Mouse (Mus musculus) c-Kit-positive CD71-positive TER-119-negative erythroid progenitor cells, embryonic 14.5 days (primary cell): ENCODE results near the gene Bicc1.
"Not testable (repeated sequence)": the region's sequence is repeated elsewhere in the genome, so short reads cannot be mapped to it uniquely, and the experiment has no call there.

Experiments used
- DNase-seq: peaks from one replicate; pipeline ENCODE4 v3.0.0-alpha.2; 2013; ENCODE audit warnings: low read depth

Bicc1 gene

GRCm38 (mm10) chr10:70949254-70950104, 210.0 kb downstream of the Bicc1 start:
- DNase-seq: no peak

GRCm38 (mm10) chr10:70948276-70948675, 211.2 kb downstream of the Bicc1 start:
- DNase-seq: no peak

GRCm38 (mm10) chr10:70946121-70946520, 213.4 kb downstream of the Bicc1 start:
- not testable (repeated sequence) for DNase-seq

GRCm38 (mm10) chr10:70945076-70945475, 214.4 kb downstream of the Bicc1 start:
- no peak for DNase-seq

- no peak for DNase-seq
Measured at GRCm38 (mm10) chr10:70941623-70942022, 217.9 kb downstream of the Bicc1 start.

GRCm38 (mm10) chr10:70939751-70940150, 219.7 kb downstream of the Bicc1 start:
- no peak for DNase-seq

- DNase-seq: no peak
Measured at GRCm38 (mm10) chr10:70937450-70937849, 222.1 kb downstream of the Bicc1 start.

- DNase-seq: no peak
Measured at GRCm38 (mm10) chr10:70936008-70936407, 223.5 kb downstream of the Bicc1 start.

- DNase-seq: no peak
Measured at GRCm38 (mm10) chr10:70926126-70926525, 233.4 kb downstream of the Bicc1 start.

- DNase-seq: no peak
Measured at GRCm38 (mm10) chr10:70924348-70924747, 235.2 kb downstream of the Bicc1 start.

- DNase-seq: no peak
Measured at GRCm38 (mm10) chr10:70923936-70924335, 235.6 kb downstream of the Bicc1 start.

- no peak for DNase-seq
Measured at GRCm38 (mm10) chr10:70921481-70921880, 238.0 kb downstream of the Bicc1 start.

GRCm38 (mm10) chr10:70919851-70920250, 239.6 kb downstream of the Bicc1 start:
- no peak for DNase-seq

GRCm38 (mm10) chr10:70919031-70919663, 240.4 kb downstream of the Bicc1 start:
- DNase-seq: no peak

- DNase-seq: no peak
Measured at GRCm38 (mm10) chr10:70916697-70917096, 242.8 kb downstream of the Bicc1 start.

GRCm38 (mm10) chr10:70915096-70915495, 244.4 kb downstream of the Bicc1 start:
- no peak for DNase-seq

- no peak for DNase-seq
Measured at GRCm38 (mm10) chr10:70903936-70904335, 255.6 kb downstream of the Bicc1 start.

- DNase-seq: no peak
Measured at GRCm38 (mm10) chr10:70902751-70903485, 256.6 kb downstream of the Bicc1 start.

- no peak for DNase-seq
Measured at GRCm38 (mm10) chr10:70901193-70901875, 258.2 kb downstream of the Bicc1 start.

- no peak for DNase-seq
Measured at GRCm38 (mm10) chr10:70895891-70896290, 263.6 kb downstream of the Bicc1 start.

- DNase-seq: no peak
Measured at GRCm38 (mm10) chr10:70878046-70878445, 281.5 kb downstream of the Bicc1 start.

GRCm38 (mm10) chr10:70877631-70878030, 281.9 kb downstream of the Bicc1 start:
- no peak for DNase-seq
